Mouse (Mus musculus) cerebellum, adult (tissue): ENCODE measurements around the gene Tesmin.

Experiments
- ATAC-seq: cut with Nextera tagmentation; 2 replicates; pipeline ENCODE4 v1.9.2; 2017; ENCODE audit warnings: mild to moderate bottlenecking, moderate library complexity, mixed read lengths; ENCODE audit not compliant: insufficient number of reproducible peaks, low FRiP score, low TSS enrichment

Tesmin gene

DNA sequence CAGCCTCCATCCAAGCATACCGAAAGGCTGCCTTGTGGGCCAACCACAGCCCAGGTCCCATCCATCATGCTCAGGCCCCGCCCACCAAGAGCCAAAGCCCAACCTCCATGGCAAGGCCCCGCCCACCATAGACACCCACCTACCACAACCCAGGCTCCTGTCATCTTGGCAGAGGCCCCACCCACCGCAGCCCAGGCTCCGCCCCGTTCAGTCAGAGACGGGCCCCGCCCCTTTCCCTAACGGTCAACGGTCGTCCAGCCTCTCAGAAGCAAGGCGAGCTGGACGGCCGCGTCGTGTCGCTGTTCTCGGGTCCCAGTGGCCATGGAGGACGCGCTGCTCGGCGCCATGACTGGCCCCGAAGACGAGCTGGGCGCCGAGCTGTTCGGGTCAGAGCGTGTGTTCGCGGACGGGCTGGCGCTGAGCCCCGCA lies at the start of gene Tesmin:
Tesmin (plus strand) TSS at position 229 of the 429 bp plus-strand sequence.
- ATAC-seq, result no peak; the same call in 1 of the 2 replicates

DNA sequence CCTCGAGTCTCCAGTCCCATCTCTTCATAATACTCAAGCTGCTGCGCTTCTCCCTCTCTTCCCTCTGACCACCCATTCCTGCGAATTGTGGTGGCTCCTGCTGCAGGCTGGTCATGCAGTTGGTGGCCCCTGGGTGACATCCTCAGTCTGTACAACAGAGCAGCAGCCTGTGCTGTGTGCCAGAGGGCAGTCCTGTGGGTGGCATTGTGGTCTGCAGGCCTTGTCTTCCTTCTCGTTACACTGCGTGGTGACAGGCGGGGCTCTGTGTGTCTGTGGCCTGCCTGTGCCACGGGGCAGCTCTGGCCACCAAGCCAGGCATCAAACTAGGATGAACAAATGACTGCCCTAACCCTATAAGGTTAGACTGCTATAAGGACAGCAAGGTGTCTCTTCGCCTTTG lies 49.5 kb upstream of the Tesmin start:
- ATAC-seq, result no peak

DNA sequence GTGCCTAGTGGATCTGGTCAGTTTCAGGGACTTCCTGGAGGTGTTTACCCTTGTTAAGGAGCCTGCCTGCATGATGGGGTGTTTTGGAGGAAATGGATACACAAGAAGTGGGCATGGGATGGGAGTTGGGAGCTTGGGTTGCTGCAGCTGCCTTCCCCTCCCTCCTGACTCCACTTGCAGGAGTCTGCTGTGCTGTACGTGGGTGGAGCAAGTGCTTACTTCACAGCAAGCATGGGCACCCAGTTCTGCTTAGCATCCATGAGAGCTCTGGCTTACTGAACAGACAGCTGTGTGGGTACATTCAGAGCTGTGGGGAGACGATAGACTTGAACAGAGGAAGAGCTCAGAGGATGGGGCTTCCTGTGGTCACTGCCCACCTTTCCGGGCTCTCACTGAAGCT lies 47.6 kb upstream of the Tesmin start:
- no peak for ATAC-seq

DNA sequence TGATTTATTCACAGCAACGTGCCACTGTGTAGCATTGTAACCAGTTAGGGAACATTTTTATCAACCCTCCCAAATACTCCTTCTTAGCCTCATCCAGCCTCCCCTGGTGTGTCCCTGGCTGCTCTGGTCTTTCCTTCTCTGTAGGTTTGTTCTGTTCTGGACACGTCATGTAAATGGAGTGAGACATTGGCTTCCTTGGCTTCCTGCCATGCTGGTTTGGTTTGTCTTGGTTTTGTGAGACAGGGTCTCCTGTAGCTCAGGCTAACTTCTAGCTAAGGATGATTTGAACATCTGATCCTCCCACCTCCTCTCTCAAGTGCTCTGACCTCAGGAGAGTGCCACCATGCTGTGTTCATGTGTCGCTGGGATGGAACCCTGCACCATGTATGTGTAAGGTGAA lies 44.7 kb upstream of the Tesmin start:
- no peak for ATAC-seq

DNA sequence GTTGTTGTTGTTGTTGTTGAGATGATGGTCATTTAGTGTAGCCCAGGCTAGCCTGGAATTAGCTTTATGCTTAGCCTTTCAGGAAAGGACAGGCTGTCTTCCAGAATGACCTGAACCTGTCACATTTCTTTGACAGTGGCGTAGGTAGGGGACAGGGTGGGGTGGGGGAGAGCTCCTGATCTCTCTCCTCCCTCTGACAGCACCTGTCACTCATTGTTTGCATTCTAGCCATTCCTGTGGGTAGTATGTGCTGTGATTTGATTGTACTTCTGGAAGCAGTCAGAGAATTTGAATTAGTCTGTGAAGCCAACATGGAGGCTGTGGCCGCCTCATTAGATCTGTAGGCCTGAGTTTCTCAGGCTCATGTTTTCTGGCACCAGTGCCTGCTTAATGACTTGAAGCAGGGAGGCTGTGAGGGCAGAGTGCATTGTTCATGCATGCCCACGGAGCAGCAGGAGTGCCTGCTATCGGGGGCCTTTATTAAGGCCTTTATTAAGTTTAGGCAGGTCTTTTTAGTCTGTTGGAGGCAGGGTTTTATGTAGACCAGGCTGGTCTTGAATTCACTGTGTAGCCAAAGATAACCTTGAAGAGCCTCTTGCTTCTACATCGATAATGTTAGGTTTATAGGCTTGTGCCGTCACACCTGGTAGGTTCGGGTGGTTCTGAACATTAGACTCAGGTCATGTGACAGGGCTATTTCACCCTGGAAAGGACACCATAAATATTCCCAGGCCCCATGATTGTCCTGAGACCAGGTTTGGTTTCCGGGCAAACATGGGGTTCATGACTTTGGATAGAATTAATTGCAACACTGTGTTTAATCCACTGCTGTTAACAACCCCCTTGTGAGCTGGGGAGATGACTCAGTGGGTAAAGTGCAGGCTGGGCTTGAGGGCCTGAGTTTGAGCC lies 43.8 kb upstream of the Tesmin start:
- no peak for ATAC-seq

DNA sequence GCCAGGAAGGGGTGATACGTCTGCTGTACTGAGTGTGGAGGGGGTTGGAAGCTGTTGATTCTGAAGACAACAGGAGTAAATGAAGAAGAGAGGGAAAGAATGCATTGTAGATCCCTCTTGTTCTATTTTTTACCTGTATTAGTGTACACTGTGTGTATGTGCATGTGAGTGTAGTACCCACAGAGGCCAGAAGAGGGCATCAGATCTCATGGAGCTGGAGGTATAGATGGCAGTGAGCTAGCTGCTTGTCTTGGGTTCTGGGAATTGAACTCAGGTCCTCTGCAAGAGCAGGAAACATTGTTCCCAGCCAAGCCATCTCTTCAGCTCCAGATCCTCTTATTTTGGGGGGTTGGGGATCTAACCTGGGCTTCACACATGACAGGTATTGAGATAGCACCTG lies 40.9 kb upstream of the Tesmin start:
- ATAC-seq, result no peak

DNA sequence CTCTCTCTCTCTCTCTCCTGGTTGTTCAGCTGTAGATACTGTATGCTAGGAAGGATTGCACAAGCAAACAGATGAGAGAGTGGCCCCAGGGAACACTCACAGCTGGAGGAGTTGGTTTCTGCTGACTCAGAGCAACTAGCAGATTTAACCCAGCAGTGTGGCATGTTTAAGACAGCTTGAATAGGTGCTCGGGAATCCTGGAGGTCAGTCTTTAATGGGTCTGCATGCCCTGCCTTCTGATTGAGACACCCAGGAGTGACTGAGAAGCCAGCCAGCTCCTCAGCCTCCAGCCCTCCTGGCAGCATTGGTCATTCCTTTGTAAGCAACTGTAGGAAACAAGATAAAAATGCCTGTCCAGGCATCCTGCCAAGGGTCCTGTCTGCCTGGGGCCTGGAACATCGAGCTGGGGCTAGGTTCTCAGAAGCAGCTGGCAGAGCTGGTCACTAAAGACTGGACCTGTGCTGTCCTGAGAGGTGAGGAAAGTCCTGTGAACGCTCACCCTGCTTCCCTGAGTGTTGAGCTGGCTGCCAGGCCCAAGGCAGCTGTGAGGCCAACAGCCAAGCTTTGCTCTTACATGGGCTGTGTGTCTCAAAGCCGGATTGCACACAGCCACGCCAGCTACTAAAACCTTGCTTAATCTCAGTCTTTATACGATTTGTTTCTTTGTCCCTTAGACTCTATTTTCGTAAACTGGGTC lies 35.1 kb upstream of the Tesmin start:
- ATAC-seq, result no peak

DNA sequence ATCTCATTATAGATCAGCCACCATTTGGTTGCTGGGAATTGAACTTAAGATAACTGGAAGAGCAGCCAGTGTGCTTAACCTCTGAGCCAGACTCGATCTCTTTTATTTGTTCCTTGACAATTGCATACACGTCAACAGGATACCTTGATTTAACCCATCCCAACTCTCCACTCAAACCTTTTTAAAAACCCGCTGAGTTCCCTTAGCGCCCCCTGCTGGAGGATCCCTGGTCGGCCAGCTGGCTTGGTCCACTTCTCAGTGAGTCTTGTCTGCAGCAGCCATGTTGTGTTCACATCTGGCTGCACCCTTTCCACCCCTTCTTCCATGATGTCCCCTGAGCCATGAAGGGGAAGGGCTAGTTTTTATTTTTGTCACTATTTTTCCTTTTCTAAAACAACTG lies 33.6 kb upstream of the Tesmin start:
- ATAC-seq, result no peak

DNA sequence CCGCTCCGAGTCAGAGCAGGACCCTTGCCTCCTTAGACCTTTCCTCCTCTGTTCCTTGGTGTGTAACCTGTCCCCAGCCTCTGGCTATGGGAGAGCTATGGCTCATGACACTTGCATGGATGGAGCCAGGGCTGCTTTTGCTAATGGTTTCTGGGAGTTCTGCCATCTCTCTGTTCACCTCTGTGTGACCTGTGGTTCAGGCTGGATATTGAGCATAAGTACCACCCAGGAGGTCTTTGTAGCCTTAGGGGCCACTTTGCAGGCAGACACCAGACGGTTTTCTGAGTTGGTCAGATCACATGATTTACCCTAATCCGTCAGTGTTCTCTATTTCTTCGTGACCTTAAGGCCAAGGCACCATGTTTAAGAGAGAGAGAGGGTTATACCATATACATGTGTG lies 32.1 kb upstream of the Tesmin start:
- no peak for ATAC-seq

DNA sequence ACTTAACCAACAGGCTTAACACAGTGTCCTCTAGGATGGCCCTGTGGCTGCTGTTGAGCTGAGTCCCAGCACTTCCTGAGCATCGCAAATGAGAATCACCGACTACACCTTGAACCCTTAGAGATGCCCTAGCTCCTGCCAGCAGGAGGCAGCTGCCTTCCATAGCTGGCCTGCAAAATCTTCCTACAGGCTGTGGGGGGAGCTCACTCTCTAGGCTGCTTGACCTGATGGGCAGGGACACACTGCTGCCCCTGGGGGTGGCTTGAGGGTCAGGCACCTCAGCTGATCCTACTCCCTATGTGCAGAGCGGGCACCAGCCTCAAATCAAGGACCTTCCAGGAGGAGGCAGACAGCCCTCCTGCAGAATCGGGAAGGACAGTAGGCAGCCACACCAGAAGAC lies 31.0 kb upstream of the Tesmin start:
- no peak for ATAC-seq

DNA sequence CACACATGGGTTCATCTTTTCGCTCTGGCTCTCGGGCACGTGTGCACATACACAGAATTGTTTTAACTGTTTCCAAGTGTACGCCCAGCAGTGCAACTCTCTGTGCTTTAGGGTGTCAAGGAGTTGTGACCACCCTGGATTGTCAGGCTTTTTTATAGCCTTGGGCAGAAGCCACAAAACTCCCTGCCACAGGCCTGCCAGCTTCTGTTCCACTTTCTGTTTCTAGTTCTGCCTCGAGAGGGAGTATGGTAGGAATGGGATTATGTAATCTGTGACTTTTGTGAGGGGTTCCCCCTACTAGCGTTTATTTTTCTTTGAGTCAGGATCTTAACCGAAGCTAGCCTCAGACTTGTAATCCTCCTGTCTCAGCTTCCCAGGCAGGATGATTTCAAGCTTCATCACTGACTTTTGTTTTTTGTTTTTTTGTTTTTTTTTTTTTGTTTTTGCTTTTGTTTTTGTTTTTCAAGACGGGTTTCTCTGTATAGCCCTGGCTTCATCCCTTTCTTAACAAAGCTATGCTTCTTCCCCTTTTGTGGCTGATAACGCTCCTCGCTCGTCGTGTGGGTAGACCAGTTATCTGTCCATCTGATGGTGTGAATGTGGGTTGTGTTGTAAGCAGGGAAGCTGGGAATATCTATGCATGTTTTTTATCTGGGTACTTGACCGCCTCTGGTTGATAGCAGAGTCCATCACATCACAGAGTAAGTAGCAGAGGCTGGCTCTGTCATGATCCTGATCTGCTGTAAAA lies 28.6 kb upstream of the Tesmin start:
- no peak for ATAC-seq

DNA sequence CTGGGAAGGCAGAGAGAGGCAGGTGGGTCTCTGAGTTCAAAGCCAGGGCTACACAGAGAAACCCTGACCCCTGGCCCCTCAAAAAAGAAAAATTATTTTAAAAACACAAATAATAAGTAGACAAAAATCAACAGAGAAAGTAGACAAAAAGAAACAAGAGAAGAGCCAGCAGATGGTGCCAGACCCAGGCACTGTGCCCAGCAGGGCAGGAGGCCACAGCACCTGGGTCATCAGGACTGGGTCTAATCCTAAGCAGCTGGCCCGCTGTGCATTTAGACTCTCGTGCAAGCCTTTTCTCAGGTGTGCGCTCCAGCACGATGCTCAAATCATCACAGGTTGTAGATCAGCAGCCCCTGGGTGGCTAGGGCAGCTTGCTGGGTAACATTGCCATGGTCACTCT lies 25.1 kb upstream of the Tesmin start:
- no peak for ATAC-seq

DNA sequence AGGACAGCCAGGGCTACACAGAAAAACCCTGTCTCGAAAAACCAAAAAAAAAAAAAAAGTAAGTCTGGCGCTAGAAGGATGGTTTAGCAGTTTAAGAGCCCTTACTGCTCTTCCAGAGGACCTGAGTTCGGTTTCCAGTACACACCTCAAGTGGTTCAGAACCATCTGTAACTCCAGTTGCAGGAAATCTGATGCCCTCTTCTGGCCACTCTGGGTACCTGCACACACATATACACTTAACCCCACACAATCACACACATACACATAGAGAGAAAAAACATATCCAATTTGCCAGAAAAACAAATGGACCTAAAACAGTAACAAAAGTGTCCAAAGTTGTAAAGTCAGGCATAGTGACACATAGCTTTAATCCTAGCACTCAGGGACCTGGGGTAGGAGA lies 23.6 kb upstream of the Tesmin start:
- ATAC-seq, result no peak

DNA sequence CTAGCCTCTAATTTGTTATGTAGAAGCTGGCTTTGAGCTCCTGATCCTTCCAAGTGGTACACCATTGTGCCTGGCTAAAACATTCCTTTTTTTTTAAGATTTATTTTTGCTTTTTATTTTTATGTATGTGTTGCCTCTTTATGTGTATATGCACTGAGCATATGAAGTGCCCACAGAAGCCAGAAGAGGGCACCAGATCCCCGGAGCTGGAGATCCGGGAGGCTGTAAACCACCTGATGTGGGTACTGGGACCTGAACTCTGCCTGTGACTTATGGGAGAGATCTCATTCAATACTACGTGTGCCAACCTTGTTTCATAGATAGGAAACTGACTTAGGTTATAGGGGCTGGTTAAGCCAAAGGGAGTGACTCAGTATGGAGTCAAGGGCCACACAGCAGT lies 20.4 kb upstream of the Tesmin start:
- no peak for ATAC-seq

DNA sequence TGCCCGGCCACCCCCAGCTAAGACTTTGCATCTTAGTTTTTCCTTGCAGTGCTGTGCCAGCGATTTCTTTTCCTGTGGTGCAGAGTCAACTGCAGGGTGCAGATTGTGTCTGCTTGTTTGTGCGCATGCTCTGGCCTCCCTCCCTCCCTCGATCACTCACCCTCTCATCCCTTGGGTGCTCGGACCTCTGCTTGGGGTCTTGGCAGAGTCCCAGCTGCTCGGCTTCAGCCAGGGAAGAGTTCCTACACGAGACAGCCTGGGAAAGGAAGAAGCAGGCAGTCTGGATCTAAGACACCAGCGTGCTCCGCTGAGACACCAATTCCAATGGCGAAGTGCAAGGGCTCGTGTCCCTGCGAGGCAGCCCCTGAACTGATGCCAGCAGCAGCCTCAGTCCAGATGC lies 15.3 kb upstream of the Tesmin start:
- no peak for ATAC-seq

DNA sequence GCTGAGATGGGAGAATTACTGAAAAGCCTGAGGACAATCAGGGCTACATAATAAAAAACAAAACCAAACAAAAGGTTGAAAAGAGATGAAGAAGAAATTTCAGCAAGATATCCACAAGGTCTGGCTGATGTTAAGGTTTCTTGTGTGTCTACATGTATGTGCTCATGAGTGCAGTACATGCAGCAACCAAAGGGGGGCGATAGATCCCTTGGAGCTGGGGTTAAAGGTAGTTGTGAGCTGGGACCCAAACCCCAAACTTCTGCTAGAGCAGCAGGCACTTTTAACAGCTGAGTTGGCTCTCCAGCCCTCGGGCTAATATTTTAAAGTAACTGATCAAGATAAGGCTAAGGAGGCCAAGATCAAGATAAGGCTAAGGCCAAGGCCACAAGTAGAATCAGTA lies 14.6 kb upstream of the Tesmin start:
- no peak for ATAC-seq

DNA sequence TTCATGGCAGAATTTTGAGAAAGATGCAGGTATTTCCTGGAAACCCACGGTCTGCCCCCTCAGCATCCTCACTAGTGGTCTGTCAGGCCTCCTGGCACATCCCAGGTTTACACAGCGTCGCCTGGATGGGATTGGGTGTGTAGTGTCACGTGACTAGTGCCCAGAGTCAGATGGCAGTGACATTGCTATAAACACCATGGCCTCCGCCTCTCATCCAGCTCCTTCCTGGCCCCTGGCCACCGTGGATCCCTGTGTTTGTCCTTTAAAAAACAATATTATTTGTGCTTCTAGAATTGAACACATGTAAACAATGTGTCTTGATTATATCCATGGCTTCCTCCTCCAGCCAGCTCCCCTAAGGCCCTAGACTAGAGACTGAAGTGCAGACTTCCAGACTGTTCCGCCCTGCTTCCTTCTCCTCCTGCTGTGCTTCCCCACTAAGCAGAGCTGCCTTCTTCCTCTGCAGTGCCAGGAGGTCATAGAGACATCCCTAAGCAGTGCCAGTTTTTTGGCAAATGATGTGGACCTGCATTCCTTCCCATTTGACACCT lies 12.6 kb upstream of the Tesmin start:
- no peak for ATAC-seq

DNA sequence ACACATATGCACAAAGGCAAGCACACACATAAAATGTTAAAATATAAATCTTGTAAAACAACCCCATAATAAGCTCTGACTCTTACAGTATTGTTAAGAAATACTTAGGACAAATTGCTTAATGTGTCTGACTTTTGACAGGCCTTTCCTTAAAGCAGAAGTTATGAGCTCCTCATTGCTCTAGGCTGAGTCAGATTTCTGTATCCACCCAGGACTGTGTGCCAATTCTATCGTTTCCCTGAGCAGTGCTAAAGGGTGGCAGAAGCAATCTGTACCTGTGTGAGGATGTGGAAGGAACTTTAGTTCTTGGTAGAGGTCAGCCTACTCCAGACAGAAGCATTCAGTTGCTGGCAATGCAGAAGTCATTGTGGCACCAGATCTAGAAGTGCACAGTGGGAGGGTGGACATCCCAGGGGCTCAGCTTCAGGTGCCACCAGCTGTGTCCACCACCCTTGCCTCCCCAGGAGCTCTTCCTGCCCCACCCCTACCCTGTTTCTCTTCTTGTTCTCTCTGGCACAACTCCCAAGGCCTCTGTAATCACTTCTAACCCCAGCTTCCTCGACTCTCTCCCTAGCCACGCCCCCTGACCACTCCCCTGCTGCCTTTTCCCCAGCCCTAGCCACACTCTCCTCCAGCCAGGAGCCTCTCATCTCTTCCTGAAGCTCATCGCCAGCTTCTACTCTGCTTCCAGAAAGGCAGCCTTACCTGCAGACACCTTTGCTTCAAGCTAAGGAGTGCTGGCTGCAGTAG lies 11.5 kb upstream of the Tesmin start:
- no peak for ATAC-seq

DNA sequence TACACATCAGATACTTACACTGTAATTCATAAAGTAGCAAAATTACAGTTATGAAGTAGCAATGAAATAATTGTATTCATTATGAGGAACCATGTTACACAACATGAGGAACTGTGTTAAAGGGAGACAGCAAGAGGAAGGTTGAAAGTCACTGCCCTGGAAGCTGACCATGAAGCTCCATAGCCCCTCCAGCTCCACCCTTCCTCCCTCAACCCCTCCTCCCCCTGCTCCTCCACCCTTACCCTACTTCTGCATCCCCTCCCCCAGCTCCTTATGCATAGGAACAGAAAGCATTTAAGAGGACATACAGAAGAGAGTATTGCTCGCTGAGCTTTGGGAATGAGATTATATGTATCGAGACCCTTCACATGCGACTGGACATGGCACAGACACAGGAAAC lies 10.0 kb upstream of the Tesmin start:
- no peak for ATAC-seq

DNA sequence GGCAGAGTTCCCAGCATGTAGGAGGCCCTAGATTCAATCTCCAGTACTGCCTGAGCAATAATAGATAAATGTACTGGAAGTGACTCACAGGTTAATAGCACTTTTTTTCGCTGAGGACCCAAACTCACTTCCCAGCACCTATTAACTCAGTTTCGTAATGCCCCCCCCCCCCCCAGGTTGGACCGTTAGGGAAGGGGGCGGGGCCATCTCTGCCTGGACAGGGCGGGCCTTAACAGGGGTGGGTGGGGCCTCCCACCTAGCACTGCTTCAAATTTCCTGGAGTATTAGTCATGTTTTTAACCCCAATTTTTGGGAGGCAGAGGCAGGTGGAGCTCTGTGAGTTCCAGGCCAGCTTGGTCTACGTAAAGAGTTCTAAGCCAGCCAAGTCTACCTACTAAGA lies 596 bp upstream of the Tesmin start:
- ATAC-seq, result no peak
